Mouse (Mus musculus) B cell, adult (primary cell): ENCODE results near the gene Zfp202. TPM values are rescaled to one million over a fixed set of nuclear protein-coding genes. Genes with fewer than 3 reads are reported as not detected.

Experiments
- total RNA-seq: library from RNA; stranded (reverse); gene quantifications from 4 replicates; pipeline ENCODE4 v1.2.4, GENCODE M21; 2023; ENCODE audit not compliant: inconsistent age

Zfp202 gene
- total RNA-seq: 1.5 to 2.3 TPM (median 1.9 TPM) in 4 replicates

DNA sequence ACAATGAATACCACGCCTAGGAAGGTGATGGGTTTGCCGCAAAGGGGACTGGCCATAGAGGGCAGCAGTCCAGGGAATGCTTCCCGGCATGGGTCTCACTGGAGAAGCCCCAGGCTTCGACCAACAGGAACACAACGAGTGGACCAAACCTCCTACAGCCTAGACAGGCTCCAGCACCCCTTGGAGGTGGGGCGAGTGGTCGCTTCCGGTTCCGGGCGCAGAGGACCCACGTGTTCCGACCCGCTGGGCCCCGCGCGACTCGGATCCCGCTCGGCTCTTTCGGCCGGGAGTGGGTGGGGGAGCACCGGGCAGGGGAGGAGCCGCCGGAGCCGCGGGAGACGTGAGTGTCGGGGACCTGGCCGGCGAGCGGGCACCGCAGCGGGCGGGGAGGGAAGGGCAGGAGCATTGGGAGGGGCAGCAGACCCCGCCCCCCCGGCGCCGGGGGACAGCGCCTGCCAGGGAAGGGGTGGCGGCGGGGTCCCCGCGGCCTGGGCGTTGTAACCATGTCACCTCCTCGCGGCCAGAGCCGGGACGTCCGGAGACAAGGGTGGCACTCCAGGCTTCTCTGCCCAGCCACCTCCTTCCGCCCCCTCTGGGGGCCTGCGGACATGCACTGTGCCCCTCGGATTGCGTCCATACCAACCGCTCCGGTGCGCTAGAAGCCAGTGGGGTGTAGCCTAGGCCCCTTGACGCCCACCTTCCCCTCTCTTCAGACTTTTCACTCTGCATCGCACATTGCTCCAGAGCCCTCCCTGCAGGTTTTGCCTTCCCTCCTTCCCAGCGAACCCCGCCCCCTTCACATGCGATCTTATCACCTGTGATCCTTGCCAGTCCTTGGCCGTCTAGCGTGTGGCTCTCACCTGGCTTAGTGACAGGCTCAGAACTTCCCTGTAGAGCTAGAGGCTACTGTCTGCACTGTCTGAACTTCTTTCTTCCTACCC is at the start of gene Zfp202:
Gene Zfp202, plus strand, starts transcription at position 219 of the 941 bp plus-strand sequence.

GRCm38 (mm10) chr9:40180620-40181019 is 11.5 kb upstream of the Zfp202 start, which contains the start of gene Olfr986:
Olfr986 (plus strand) TSS chr9:40180920.

Other genes starting within 250 kb of the Zfp202 start
- gene Olfr975, start 240.3 kb upstream of the Zfp202 start, total RNA-seq: not detected in 4 replicates
- not detected in 4 replicates for gene Olfr976, start 231.2 kb upstream of the Zfp202 start, total RNA-seq
- gene Olfr978, start 200.2 kb upstream of the Zfp202 start, total RNA-seq: not detected in 4 replicates
- not detected in 4 replicates for gene Olfr979, start 188.9 kb upstream of the Zfp202 start, total RNA-seq
- not detected in 4 replicates for gene Olfr980, start 182.7 kb upstream of the Zfp202 start, total RNA-seq
- not detected in 4 replicates for gene Olfr981, start 170.9 kb upstream of the Zfp202 start, total RNA-seq
- not detected in 4 replicates for gene Olfr982, start 118.5 kb upstream of the Zfp202 start, total RNA-seq
- not detected in 4 replicates for gene Olfr983, start 98.7 kb upstream of the Zfp202 start, total RNA-seq
- gene Olfr984, start 78.1 kb upstream of the Zfp202 start, total RNA-seq: not detected in 4 replicates
- gene Olfr985, start 62.1 kb upstream of the Zfp202 start, total RNA-seq: not detected in 4 replicates
- gene Tmem225, start 44.2 kb upstream of the Zfp202 start, total RNA-seq: not detected in 4 replicates
- not detected in 4 replicates for gene Olfr986, start 11.4 kb upstream of the Zfp202 start, total RNA-seq
- not detected in 4 replicates for gene Scn3b, start 76.9 kb downstream of the Zfp202 start, total RNA-seq